Mouse (Mus musculus) liver, postnatal 0 days (tissue): ENCODE results near the gene Ttc23l.

Experiments used
- CTCF ChIP-seq: sonication (generic); IDR thresholded peaks from 2 replicates; pipeline ENCODE4 v1.5.1; 2016; ENCODE audit warnings: antibody characterized with exemption, low read depth
- EP300 ChIP-seq: IDR thresholded peaks from 2 replicates; pipeline ENCODE4 v1.6.1; 2016; ENCODE audit warnings: antibody characterized with exemption, low read depth, mild to moderate bottlenecking

DNA sequence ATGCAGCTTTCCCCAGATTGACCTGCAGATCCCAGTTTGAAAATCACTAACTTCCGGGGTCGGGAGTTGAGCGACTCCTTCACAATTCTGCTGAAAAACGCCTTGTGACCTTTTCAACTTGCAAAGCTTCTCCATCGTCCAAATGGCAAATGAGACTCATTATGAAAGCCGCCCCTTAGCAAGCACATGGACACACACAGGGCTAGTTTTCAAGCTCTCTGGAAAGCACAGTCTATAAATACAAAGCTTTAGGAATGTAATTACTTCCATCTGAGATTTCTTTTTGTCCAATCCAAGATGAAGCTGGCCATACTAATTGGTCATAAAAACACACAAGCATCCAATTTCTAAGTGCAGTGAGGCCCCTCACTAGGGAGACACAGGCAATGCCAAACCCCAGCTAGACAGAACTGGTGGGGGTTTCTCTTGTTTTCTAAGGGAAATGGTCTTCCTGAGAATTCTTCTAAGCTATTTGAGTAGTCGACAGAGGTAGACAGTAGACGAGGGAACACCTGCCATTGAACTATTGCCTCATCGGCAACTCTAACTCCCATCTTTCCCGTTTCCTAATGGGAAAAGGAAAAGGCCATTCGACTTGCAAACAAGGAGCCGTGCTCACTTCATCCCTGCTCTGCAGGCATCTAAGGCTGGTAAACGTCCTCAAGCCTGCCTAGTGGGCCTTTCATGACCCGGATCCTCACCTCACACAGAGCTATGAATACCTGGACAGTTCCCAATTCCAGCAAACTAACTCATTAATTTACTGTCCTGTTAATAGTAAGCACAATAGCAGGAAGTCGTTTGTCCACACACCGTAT is 18.0 kb downstream of the Ttc23l start:
- no peak for TF ChIP-seq CTCF
- no peak for TF ChIP-seq EP300
